Mouse (Mus musculus) ES-E14 (cell line): ENCODE measurements around the gene Polr2c.

Experiments
- CHD2 ChIP-seq: IDR thresholded peaks from 2 replicates; pipeline ENCODE4 v1.6.1; 2014; ENCODE audit warnings: mild to moderate bottlenecking, low read depth, low read length, inconsistent platforms
- ZC3H11A ChIP-seq: IDR thresholded peaks from 2 replicates; pipeline ENCODE4 v1.6.1; 2012; ENCODE audit warnings: low read depth, mild to moderate bottlenecking, inconsistent platforms, low read length, borderline replicate concordance
- ZNF384 ChIP-seq: IDR thresholded peaks from 2 replicates; pipeline ENCODE4 v1.6.1; 2012; ENCODE audit warnings: low read depth, low read length, inconsistent platforms

DNA sequence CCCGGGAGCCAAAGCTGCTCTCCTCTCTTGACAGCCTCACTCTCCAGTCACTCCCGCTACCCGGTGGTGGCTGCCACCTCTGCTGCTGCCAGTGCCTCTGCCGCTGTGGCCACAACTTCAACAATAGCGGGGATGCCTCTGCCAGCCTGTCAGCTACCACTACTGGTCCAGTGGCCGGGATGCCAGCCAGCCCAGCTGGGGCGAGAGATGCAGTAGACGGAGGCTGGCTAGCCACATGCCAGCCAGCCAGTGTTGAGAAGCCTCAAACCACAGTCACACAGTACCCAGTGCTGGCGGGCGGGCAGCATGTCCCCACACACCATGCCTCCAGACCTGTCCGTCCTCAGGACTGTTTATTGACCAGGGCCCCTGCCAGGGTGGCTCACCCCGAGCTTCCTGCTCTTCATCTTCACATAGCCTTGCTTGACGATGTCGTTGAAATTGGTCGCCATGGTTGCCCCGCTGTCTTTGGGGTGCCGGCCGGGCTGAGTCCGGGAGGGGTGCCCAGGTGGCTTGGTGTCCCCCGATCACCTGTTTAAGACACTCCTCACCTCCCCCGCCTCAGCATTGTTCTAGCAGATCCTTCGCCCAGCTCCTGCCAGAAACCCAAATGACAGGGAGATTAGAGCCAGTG is 13.3 kb downstream of the Polr2c start:
- no peak for TF ChIP-seq ZNF384
- no peak for TF ChIP-seq CHD2
- no peak for TF ChIP-seq ZC3H11A
